Mouse (Mus musculus): ENCODE results near the gene Irs2. TPM values are rescaled to one million over a fixed set of nuclear protein-coding genes. Genes with fewer than 3 reads are reported as not detected.

Irs2 gene
- polyA plus RNA-seq, 1 experiment from 2014 or later: 8.3 TPM

DNA sequence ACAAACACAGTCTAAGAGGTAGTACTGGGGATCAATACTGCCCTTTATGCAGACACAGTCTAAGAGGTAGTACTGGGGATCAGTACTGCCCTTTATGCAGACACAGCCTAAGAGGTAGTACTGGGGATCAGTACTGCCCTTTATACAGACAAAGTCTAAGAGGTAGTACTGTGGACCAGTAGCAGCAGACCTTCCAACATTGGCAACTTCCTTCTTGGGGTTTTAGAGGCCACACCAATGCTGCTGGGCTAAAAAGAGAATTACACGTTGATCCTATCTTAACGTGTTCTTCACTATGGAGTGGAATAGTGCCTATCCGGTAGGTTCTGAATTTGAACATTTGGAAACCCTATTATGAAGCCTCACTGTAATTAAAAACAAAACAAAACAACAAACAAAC is 7.4 kb upstream of the Irs2 start:
- ATAC-seq (replicated peaks; ENCODE audit: low FRiP score): no peak
- WGBS: 61% methylated on average over 3 of the region's 3 CpGs
- H3K9ac ChIP-seq (ENCODE audit: low read depth, low read length): no peak overlapping the region

DNA sequence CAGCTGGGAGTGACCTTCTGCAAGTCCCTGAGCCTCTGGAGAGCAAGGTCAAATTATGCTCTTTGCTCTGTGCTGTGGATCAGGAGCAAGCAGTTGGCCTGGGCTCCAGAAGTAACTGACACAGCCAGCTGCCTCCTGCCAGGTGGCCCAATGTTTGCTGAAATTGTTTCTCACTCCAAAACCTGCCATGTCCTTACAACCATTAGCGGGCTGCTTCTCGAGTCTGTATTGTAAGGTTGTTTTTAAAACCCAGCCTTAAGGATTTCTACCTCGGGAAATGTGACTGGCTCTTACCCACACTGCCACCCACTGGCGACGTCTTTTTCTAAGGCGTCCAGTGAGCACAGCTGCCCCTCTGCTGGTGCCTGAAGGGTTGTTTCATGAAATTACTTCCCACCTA is 5.0 kb upstream of the Irs2 start:
- Histone ChIP-seq H3K27ac (ENCODE audit: low read depth, low read length) (no peak overlapping the region), H3K9ac (ENCODE audit: low read depth, low read length) (no peak overlapping the region), H3K27me3 (replicated peaks; ENCODE audit: control insufficient read depth, insufficient read depth, low read length) (no peaks in the 10 kb centered on the region; the same call in 1 of the 2 replicates), H3K9me3 (ENCODE audit: control insufficient read depth, low read length) (no peaks in the 10 kb centered on the region), H3K36me3 (ENCODE audit: control insufficient read depth, insufficient read depth, low read length) (no peaks in the 10 kb centered on the region), H3K4me2 (no peak overlapping the region), H3K4me3 (ENCODE audit: low read depth, low read length) (no peak overlapping the region), H3K4me1 (replicated peaks; ENCODE audit: control insufficient read depth, insufficient read depth, low read length) (peaks cover 20% of the 10 kb centered on the region)
- DNase-seq (ENCODE audit: low spot score): no peak
- no peak for ATAC-seq (replicated peaks; ENCODE audit: low FRiP score)
- WGBS: 5% methylated on average over 6 of the region's 6 CpGs

More for the DNA sequence above, 7.4 kb upstream of the Irs2 start:
- H3K4me1 ChIP-seq (replicated peaks; ENCODE audit: control insufficient read depth, insufficient read depth, low read length): peaks cover 14% of the 10 kb centered on the region
- no peaks in the 10 kb centered on the region for H3K36me3 ChIP-seq (ENCODE audit: control insufficient read depth, insufficient read depth, low read length)
- H3K9me3 ChIP-seq (ENCODE audit: control insufficient read depth, low read length): no peaks in the 10 kb centered on the region
- no peaks in the 10 kb centered on the region; the same call in 1 of the 2 replicates for H3K27me3 ChIP-seq (replicated peaks; ENCODE audit: control insufficient read depth, insufficient read depth, low read length)
- no peak for DNase-seq (ENCODE audit: low spot score)
- no peak overlapping the region for H3K4me3 ChIP-seq (ENCODE audit: low read depth, low read length)
- no peak overlapping the region for H3K27ac ChIP-seq (ENCODE audit: low read depth, low read length)
- H3K4me2 ChIP-seq: no peak overlapping the region

DNA sequence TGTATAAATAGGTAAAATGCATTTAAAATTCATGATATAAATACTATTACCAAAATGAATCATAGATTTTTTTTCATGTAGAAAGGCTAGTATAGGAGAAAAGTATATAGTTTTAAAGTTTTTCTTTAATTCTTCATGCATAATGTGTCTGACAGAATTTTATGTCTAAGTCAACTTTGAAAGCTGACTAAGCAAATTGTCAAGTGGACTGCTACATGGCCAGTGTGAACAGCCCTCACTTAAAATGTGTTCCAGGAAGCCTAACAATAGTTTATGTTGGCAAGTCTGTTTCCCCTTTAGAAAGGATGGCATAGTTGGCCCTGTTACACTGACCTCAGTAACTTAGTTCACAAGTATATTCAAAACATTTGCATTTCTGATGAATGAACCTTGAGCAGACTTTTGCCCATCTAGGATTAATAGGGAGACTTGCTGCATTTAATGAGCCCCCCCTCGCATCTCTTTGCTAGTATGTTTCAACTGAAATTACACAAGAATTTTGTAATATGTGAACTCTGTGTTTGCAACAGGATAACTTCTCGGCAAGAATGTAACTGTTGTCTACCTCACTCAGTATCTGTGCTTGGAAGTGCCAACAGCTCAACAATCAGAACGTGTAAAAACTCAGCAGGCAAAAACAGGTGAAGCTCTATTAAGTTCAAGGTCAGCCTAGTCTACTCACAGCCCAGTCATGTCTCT is 3.7 kb upstream of the Irs2 start:
- Histone ChIP-seq H3K4me2 (no peak overlapping the region), H3K9ac (ENCODE audit: low read depth, low read length) (no peak overlapping the region), H3K36me3 (ENCODE audit: control insufficient read depth, insufficient read depth, low read length) (no peaks in the 10 kb centered on the region), H3K27ac (ENCODE audit: low read depth, low read length) (no peak overlapping the region), H3K4me3 (ENCODE audit: low read depth, low read length) (no peak overlapping the region), H3K9me3 (ENCODE audit: control insufficient read depth, low read length) (no peaks in the 10 kb centered on the region), H3K27me3 (replicated peaks; ENCODE audit: control insufficient read depth, insufficient read depth, low read length) (no peaks in the 10 kb centered on the region; the same call in 1 of the 2 replicates), H3K4me1 (replicated peaks; ENCODE audit: control insufficient read depth, insufficient read depth, low read length) (peaks cover 20% of the 10 kb centered on the region)
- WGBS: 70% methylated on average over 3 of the region's 3 CpGs
- no peak for ATAC-seq (replicated peaks; ENCODE audit: low FRiP score)
- no peak for DNase-seq (ENCODE audit: low spot score)

DNA sequence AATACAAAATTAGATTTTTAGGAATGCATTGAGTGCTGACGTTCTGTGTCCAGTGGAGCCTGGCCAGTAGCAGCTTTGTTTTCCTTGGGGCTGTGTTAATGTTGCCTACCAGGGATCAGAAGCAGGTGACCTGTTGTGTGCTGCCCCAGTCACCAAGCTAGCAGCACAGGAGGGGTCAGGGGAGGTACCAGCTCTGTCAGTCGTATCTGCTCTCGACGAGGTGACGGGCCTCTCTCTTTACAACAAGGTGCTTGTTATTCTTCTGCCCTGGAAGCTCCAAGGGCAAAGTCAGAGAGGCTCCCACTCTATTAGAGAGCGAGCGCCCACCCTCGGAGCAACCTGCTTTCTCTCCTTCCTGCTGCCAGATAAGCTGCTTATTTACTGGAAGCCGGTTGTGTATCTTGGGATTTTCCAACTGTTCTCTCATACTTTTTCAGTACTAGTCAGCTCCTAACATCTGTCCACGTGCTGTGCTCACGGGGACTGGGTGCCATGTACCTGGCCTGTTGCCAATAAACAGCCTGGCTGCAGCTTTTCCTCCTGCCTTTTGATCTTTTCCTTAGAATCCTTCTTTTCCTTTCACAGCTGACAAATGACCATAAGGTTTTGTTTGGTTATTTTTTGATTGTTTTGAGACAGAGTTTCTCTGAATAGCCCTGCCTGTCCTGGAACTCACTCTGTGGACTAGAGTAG is 2.8 kb upstream of the Irs2 start:
- peak overlapping the region; percentile 84 for H3K4me2 ChIP-seq
- DNase-seq (ENCODE audit: low spot score) (no peak), ATAC-seq (replicated peaks; ENCODE audit: low FRiP score) (no peak)
- H3K9me3 ChIP-seq (ENCODE audit: control insufficient read depth, low read length): no peaks in the 10 kb centered on the region
- H3K4me3 ChIP-seq (ENCODE audit: low read depth, low read length): no peak overlapping the region; the same call in 1 of the 2 replicates
- WGBS: 25% methylated on average over 11 of the region's 11 CpGs
- peak overlapping the region; percentile 43; the same call in 1 of the 2 replicates for H3K27ac ChIP-seq (ENCODE audit: low read depth, low read length)
- peaks cover 27% of the 10 kb centered on the region for H3K4me1 ChIP-seq (replicated peaks; ENCODE audit: control insufficient read depth, insufficient read depth, low read length)
- H3K9ac ChIP-seq (ENCODE audit: low read depth, low read length): peak overlapping the region; percentile 37; the same call in 1 of the 2 replicates
- peaks cover 2% of the 10 kb centered on the region; the same call in 1 of the 2 replicates for H3K27me3 ChIP-seq (replicated peaks; ENCODE audit: control insufficient read depth, insufficient read depth, low read length)
- H3K36me3 ChIP-seq (ENCODE audit: control insufficient read depth, insufficient read depth, low read length): no peaks in the 10 kb centered on the region; the same call in 1 of the 2 replicates

DNA sequence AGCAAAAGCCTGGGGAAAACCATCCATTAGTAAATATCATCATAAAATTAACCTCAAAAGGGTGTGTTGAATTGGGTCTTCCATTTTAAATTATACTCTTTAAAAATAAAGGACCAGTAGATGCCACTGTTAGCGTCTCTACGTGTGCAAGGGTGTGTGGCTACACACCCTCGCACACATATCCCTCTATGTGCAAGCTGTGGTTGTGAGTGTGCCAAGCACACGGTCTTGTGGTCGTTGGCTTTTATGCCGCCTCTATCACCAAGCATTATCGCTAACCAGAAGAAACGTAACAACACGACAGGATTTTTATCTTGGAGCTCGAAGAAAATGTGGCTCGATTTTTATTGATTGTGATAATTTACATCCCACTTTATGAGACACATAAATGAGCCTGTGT is 2.1 kb upstream of the Irs2 start:
- H3K9me3 ChIP-seq (ENCODE audit: control insufficient read depth, low read length): no peaks in the 10 kb centered on the region
- ATAC-seq (replicated peaks; ENCODE audit: low FRiP score): no peak
- H3K36me3 ChIP-seq (ENCODE audit: control insufficient read depth, insufficient read depth, low read length): peaks cover 5% of the 10 kb centered on the region; the same call in 1 of the 2 replicates
- H3K27me3 ChIP-seq (replicated peaks; ENCODE audit: control insufficient read depth, insufficient read depth, low read length): peaks cover 2% of the 10 kb centered on the region; the same call in 1 of the 2 replicates
- H3K9ac ChIP-seq (ENCODE audit: low read depth, low read length): no peak overlapping the region
- H3K4me1 ChIP-seq (replicated peaks; ENCODE audit: control insufficient read depth, insufficient read depth, low read length): peaks cover 33% of the 10 kb centered on the region
- DNase-seq (ENCODE audit: low spot score): no peak
- H3K4me3 ChIP-seq (ENCODE audit: low read depth, low read length): peak overlapping the region; percentile 85; the same call in 1 of the 2 replicates
- 47% methylated on average over 11 of the region's 11 CpGs for WGBS
- peak overlapping the region; percentile 84 for H3K4me2 ChIP-seq
- peak overlapping the region; percentile 43; the same call in 1 of the 2 replicates for H3K27ac ChIP-seq (ENCODE audit: low read depth, low read length)

DNA sequence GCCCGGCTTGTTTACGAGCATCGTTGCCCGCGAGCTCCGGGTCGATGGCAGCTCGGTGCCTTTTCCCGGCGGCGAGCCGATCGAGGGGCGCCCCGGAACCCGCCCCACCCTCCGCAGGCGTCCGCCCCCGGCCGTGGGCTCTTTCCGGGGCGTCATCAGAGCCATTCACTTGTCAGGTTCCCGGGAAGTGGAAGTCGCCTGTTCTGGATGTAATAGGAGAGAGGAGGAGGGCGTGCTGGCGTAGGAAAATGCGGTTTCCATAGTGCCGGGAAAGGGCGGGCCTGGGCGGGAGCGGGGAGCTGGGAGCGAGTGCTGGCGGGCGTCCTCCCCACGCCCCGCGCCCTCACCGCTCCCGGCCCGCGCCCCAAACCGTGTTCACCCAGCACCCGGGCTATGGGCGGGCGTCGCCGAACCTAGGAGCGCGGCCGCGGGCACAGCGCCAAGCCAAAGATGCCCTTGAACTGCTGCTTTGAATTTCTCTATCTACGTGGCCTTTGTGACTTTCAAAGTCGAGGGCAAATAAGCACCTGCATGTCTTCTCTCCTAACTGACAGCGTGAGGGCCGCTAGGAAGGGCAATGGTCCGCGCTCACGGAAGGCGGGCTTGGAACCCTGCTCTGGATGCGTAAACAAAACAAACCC is 1.3 kb upstream of the Irs2 start:
- peak; percentile 75 for DNase-seq (ENCODE audit: low spot score)
- peaks cover 42% of the 10 kb centered on the region for H3K4me1 ChIP-seq (replicated peaks; ENCODE audit: control insufficient read depth, insufficient read depth, low read length)
- H3K36me3 ChIP-seq (ENCODE audit: control insufficient read depth, insufficient read depth, low read length): peaks cover 5% of the 10 kb centered on the region; the same call in 1 of the 2 replicates
- H3K4me3 ChIP-seq (ENCODE audit: low read depth, low read length): peak overlapping the region; percentile 85
- ATAC-seq (replicated peaks; ENCODE audit: low FRiP score): peak; percentile 32
- H3K9me3 ChIP-seq (ENCODE audit: control insufficient read depth, low read length): no peaks in the 10 kb centered on the region
- peak overlapping the region; percentile 97 for H3K27ac ChIP-seq (ENCODE audit: low read depth, low read length)
- peak overlapping the region; percentile 84 for H3K4me2 ChIP-seq
- 1% methylated on average over 61 of the region's 62 CpGs for WGBS
- peak overlapping the region; percentile 81 for H3K9ac ChIP-seq (ENCODE audit: low read depth, low read length)
- peaks cover 2% of the 10 kb centered on the region; the same call in 1 of the 2 replicates for H3K27me3 ChIP-seq (replicated peaks; ENCODE audit: control insufficient read depth, insufficient read depth, low read length)

DNA sequence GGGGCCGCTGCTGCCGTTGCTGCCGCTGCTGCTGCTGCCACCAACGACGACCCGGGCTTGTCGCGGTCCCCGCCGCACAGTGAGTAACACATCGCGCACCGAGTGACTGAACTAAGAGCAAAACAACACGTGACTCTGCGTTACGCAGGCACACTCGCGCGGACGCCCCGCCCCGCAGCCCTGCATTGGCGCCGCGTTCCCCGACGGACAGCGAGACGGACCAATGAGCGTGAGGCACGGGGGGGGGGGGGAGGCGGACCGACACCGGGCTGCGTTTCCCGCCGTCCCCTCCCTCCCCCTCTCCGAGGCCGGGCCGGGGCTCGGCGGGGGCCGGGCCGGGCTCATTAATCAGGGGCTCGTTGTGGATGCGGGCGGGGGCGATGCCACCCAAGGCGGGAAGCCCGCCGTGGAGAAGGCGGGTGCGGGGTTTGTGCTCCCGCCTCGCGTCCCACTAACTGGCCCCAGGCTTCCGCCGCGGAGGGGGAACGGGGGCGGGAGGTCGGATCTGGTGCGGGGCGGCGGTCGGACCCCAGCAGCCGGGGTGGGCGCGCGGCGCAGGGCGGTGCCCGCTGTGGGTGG is 673 bp upstream of the Irs2 start:
- H3K36me3 ChIP-seq (ENCODE audit: control insufficient read depth, insufficient read depth, low read length): peaks cover 5% of the 10 kb centered on the region; the same call in 1 of the 2 replicates
- H3K4me3 ChIP-seq (ENCODE audit: low read depth, low read length): peak overlapping the region; percentile 85
- H3K9me3 ChIP-seq (ENCODE audit: control insufficient read depth, low read length): no peaks in the 10 kb centered on the region
- peak overlapping the region; percentile 84 for H3K4me2 ChIP-seq
- H3K4me1 ChIP-seq (replicated peaks; ENCODE audit: control insufficient read depth, insufficient read depth, low read length): peaks cover 44% of the 10 kb centered on the region
- DNase-seq (ENCODE audit: low spot score) (peak; percentile 95), ATAC-seq (replicated peaks; ENCODE audit: low FRiP score) (peak; percentile 85)
- H3K27me3 ChIP-seq (replicated peaks; ENCODE audit: control insufficient read depth, insufficient read depth, low read length): peaks cover 2% of the 10 kb centered on the region; the same call in 1 of the 2 replicates
- H3K9ac ChIP-seq (ENCODE audit: low read depth, low read length): peak overlapping the region; percentile 92
- peak overlapping the region; percentile 97 for H3K27ac ChIP-seq (ENCODE audit: low read depth, low read length)
- WGBS: under 1% methylated on average over 62 of the region's 73 CpGs
